Mouse (Mus musculus) kidney, postnatal 0 days (tissue): ENCODE measurements at regions not wholly inside any gene's neighbourhood (a gene's known extent, or its start where the extent isn't known, plus 50 kb on each side); places are given as distances from the start of the nearest gene placed in this dataset.

Experiments used
- ATAC-seq: fragments of 200-750 bp; cut with Nextera tagmentation; replicated peaks from 2 replicates; pipeline ENCODE4 v1.8.0; 2017; ENCODE audit warnings: low read depth, moderate number of reproducible peaks, moderate TSS enrichment, moderate library complexity; ENCODE audit not compliant: low FRiP score
- DNase-seq: peaks from one replicate; pipeline ENCODE4 v3.0.0-alpha.2; 2016; ENCODE audit warnings: low spot score
- H3K27ac ChIP-seq: fragments of 300-500 bp; sonication (generic); 2 replicates; pipeline ENCODE4 v1.5.1; 2014; ENCODE audit warnings: mild to moderate bottlenecking
- H3K27me3 ChIP-seq: fragments of 300-500 bp; sonication (generic); 2 replicates; pipeline ENCODE4 v1.6.1; 2014; ENCODE audit warnings: low read length, mixed read lengths; ENCODE audit not compliant: insufficient read depth
- H3K36me3 ChIP-seq: fragments of 300-500 bp; sonication (generic); 2 replicates; pipeline ENCODE4 v1.6.1; 2014; ENCODE audit warnings: low read length, mixed read lengths; ENCODE audit not compliant: insufficient read depth
- H3K4me1 ChIP-seq: fragments of 300-500 bp; sonication (generic); replicated peaks from 2 replicates; pipeline ENCODE4 v1.6.1; 2014; ENCODE audit warnings: antibody characterized with exemption, low read length, mixed read lengths; ENCODE audit not compliant: insufficient read depth
- H3K4me2 ChIP-seq: fragments of 300-500 bp; sonication (generic); 2 replicates; pipeline ENCODE4 v1.6.1; 2014; ENCODE audit warnings: mild to moderate bottlenecking, low read length, moderate library complexity, mixed read lengths
- H3K4me3 ChIP-seq: fragments of 300-500 bp; sonication (generic); replicated peaks from 2 replicates; pipeline ENCODE4 v1.5.1; 2014; ENCODE audit warnings: low read depth, low read length
- H3K9ac ChIP-seq: fragments of 300-500 bp; sonication (generic); 2 replicates; pipeline ENCODE4 v1.6.1; 2014; ENCODE audit warnings: low read depth, low read length
- H3K9me3 ChIP-seq: fragments of 300-500 bp; sonication (generic); replicated peaks from 2 replicates; pipeline ENCODE4 v1.6.1; 2016; ENCODE audit warnings: low read length, inconsistent platforms, mixed read lengths
- CTCF ChIP-seq: IDR thresholded peaks from 2 replicates; pipeline ENCODE4 v1.5.1; 2016; ENCODE audit warnings: antibody characterized with exemption, low read depth, mild to moderate bottlenecking, moderate library complexity
- WGBS: fragments of 180-500 bp; shearing (Covaris S2); extraction: QIAGEN DNeasy Blood & Tissue Kit; methylation state at CpG from one replicate; pipeline ENCODE4 v1.1.7; 2014; 5-methylcytosine and 5-hydroxymethylcytosine counted together

DNA sequence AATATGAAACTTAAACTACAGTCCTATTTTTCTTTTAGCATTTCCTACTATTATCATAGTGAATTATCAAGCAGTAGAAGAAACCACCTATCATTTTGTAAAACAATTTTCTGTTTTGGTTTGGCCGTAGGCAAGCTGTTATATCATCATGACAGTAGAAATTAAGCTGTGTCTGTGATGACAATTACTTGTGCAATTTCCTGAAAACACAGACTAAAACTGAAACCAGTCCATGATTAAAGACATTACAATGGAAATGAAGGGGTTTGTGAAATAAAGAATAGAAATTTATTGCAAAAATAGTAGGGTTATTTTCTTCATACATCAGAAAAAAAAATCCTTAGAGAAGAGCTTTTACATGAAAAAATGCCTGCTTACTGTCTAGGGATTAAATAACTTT lies 210.8 kb upstream of the Sema3a start:
- DNase-seq (no peak), ATAC-seq (no peak)
- no peak overlapping the region for H3K4me2 ChIP-seq
- WGBS = 52% methylated on average over 1 of the region's 1 CpGs
- H3K4me3 ChIP-seq = no peak overlapping the region
- H3K4me1 ChIP-seq = no peaks in the 10 kb centered on the region
- TF ChIP-seq CTCF = no peak
- no peaks in the 10 kb centered on the region for H3K36me3 ChIP-seq
- H3K27me3 ChIP-seq = no peaks in the 10 kb centered on the region
- no peak overlapping the region for H3K9ac ChIP-seq
- H3K9me3 ChIP-seq = no peaks in the 10 kb centered on the region
- H3K27ac ChIP-seq = no peak overlapping the region

DNA sequence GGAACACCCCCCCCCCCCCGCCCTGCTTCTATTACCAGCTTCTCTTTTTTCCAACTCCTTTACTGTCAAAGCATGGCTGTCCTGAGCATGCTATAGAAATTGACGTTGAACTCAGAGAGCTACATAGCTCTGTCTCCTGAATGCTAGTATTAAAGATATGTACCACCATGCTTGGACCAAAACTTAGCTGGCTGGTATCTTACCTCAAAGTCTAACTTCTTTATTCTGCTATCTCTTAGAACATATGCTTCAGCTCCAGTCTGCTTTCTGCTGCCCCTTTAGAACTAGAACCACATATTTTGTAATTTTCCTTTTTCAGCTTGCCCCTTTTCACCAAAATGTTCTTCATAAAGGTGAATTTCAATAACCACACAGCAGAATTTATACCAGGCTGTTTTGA lies 205.9 kb upstream of the Sema3a start:
- DNase-seq (no peak), ATAC-seq (no peak)

DNA sequence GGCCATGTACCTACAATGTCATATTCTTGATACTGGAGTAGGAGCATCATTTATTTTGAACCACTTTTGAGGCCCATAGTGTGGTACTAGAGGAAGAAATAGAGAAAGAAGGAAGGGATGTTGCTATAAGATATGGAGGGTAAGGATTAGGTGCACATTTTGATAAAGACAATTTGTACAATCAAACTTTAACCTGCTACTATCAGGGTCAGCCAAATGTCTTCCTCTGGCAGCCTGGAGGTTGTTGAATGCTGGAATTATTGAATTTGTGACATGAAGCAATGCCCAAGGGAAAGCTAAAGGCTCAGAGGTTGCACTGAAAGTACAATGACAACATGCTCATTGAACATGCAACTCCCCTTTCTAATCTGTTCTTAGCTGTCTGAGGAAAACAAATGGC lies 202.3 kb upstream of the Sema3a start:
- H3K27ac ChIP-seq = no peak overlapping the region
- no peak for ATAC-seq
- no peak for TF ChIP-seq CTCF

More for the DNA sequence above, 205.9 kb upstream of the Sema3a start:
- Histone ChIP-seq H3K9me3 (no peaks in the 10 kb centered on the region), H3K27me3 (no peaks in the 10 kb centered on the region), H3K9ac (no peak overlapping the region), H3K4me2 (no peak overlapping the region), H3K4me1 (no peaks in the 10 kb centered on the region), H3K27ac (no peak overlapping the region), H3K36me3 (no peaks in the 10 kb centered on the region), H3K4me3 (no peak overlapping the region)
- 77% methylated on average over 2 of the region's 2 CpGs for WGBS
- no peak for TF ChIP-seq CTCF

DNA sequence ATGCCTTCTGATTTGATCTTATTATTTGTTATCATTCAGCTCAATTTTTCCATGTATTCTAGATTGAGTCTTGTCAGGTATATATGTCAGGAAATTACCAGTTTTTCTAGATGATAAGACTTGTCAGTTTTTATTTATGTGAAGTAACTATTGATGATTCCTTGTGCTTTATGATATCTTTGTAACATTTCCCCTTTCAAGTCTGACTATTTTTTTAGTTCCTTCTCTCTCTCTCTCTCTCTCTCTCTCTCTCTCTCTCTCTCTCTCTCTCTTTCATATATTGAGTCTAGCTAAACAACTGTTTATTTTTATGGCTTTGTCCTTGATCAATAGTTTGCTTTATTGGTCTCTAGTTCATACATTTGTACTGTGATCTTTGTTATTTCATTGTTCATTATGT lies 199.7 kb upstream of the Sema3a start:
- no peak for TF ChIP-seq CTCF
- Histone ChIP-seq H3K9ac (no peak overlapping the region), H3K4me2 (no peak overlapping the region), H3K36me3 (no peaks in the 10 kb centered on the region), H3K9me3 (no peaks in the 10 kb centered on the region), H3K27me3 (no peaks in the 10 kb centered on the region), H3K4me3 (no peak overlapping the region), H3K27ac (no peak overlapping the region), H3K4me1 (no peaks in the 10 kb centered on the region)
- DNase-seq (no peak), ATAC-seq (no peak)

More for the DNA sequence above, 202.3 kb upstream of the Sema3a start:
- Histone ChIP-seq H3K9me3 (no peaks in the 10 kb centered on the region), H3K4me2 (no peak overlapping the region), H3K36me3 (no peaks in the 10 kb centered on the region), H3K4me1 (no peaks in the 10 kb centered on the region), H3K9ac (no peak overlapping the region), H3K4me3 (no peak overlapping the region), H3K27me3 (no peaks in the 10 kb centered on the region)
- DNase-seq = no peak

DNA sequence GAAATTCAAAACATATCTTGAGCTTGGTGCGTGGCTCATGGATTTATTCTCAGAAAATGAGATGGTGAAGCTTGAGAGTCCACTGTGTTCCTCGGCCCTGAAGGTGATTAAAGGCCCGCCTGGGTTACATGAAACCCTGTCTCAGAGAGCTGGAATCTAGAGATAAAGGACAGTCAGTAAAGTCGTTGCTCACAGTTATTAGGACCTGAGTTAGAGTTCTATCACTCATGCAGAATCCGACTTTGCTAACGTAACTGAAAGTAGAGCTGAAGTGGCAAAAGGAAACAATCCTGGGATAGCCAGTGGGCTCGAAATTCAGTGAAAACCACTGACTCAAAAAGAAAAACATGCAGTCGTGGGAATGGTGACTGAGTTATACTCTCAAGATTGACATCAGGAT lies 198.9 kb upstream of the Sema3a start:
- ATAC-seq (no peak), DNase-seq (no peak)
- H3K4me2 ChIP-seq = no peak overlapping the region
- TF ChIP-seq CTCF = no peak
- WGBS = 71% methylated on average over 8 of the region's 8 CpGs
- no peaks in the 10 kb centered on the region for H3K4me1 ChIP-seq
- no peak overlapping the region for H3K9ac ChIP-seq
- no peaks in the 10 kb centered on the region for H3K36me3 ChIP-seq
- H3K4me3 ChIP-seq = no peak overlapping the region
- no peak overlapping the region for H3K27ac ChIP-seq
- H3K9me3 ChIP-seq = no peaks in the 10 kb centered on the region
- H3K27me3 ChIP-seq = no peaks in the 10 kb centered on the region

DNA sequence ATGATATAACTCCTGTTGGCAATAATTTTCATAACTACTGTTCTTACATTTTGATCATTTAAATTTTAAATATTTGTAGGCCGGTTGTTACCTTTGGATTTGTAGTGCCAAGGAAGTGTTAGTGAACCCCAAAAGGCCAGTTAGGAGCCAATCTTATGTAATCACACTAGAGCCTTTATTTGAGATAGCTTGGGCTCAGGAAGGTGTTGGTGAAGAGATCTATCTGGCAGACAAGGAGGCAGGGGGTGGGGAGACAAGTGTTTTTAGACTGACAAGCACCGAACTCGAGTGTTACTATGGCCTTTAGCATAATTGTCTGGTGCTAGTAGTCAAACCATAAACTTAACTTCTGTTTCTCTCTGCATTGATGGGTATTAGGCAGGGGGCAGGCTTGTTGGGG lies 198.0 kb upstream of the Sema3a start:
- H3K9ac ChIP-seq = no peak overlapping the region
- no peaks in the 10 kb centered on the region for H3K9me3 ChIP-seq
- no peak for TF ChIP-seq CTCF
- H3K36me3 ChIP-seq = no peaks in the 10 kb centered on the region
- H3K4me2 ChIP-seq = no peak overlapping the region
- no peaks in the 10 kb centered on the region for H3K27me3 ChIP-seq
- no peak for DNase-seq
- WGBS = 85% methylated on average over 3 of the region's 3 CpGs
- H3K4me1 ChIP-seq = no peaks in the 10 kb centered on the region
- no peak for ATAC-seq
- no peak overlapping the region for H3K4me3 ChIP-seq
- H3K27ac ChIP-seq = no peak overlapping the region

DNA sequence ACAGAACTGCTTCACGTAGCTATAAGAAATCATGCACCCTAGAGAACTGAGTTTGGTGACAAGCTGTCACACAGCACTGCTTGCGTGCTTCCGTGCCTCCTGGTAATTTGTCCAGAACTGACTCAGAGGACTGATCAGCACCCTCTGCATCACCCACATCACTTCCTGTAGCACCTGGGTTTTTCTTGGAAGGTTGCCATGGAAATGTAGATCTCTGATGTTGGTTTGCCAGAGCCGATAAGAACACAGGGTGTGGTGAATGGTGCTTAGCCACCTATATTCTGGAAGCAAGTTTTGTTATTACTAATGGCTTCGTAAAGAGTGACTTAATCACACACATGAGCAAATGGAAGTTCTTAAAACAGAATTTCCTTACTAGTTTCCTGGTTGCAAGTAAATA lies 188.2 kb upstream of the Sema3a start:
- TF ChIP-seq CTCF = no peak
- no peak overlapping the region for H3K4me3 ChIP-seq
- H3K27ac ChIP-seq = no peak overlapping the region
- DNase-seq = no peak
- no peaks in the 10 kb centered on the region for H3K36me3 ChIP-seq
- ATAC-seq = no peak; the same call in 1 of the 2 replicates
- H3K27me3 ChIP-seq = no peaks in the 10 kb centered on the region
- no peak overlapping the region for H3K4me2 ChIP-seq
- no peak overlapping the region for H3K9ac ChIP-seq
- 42% methylated on average over 5 of the region's 5 CpGs for WGBS
- H3K9me3 ChIP-seq = no peaks in the 10 kb centered on the region
- H3K4me1 ChIP-seq = no peaks in the 10 kb centered on the region
